Mouse (Mus musculus) mouse embryonic stem cell (cell line): ENCODE results near the gene Leap2.
"Not testable (repeated sequence)": the region's sequence is repeated elsewhere in the genome, so short reads cannot be mapped to it uniquely, and the experiment has no call there.

Experiments used
- in situ Hi-C, 2 experiments: fragments of 300-500 bp; cut with MboI; formaldehyde crosslinking; loops; 1 replicate in 1 of 2; 3 replicates in 1 of 2; pipeline ENCODE4 v1.14.3; 2019 to 2020; ENCODE audit warnings: low sequenced_read_pairs in 2 of 2, low pct_unique_long_range_greater_than_20kb in 1 of 2, mixed read lengths in 1 of 2; ENCODE audit not compliant: unreplicated experiment in 1 of 2

Gene Leap2

DNA sequence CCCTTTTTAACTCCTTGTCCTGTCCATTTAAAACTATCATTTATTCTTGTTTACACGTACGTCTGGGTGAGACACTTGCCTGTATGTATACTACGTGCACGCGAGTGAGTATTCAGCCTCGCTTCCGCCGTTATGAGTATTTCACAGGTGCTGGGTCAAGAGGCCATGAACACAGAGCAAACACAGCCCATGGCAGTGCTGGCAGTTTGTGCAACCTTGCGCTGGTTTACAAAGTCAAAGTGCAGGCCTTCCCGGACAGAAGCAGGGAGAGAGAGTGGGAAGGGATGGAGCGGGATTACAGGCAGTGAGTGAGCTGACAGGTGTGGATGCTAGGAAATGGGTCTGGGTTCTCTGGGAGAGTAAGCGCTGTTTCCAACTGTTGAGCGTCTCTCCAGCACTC, 23.2 kb upstream of the Leap2 start:
- in situ Hi-C loops = no loop called here

DNA sequence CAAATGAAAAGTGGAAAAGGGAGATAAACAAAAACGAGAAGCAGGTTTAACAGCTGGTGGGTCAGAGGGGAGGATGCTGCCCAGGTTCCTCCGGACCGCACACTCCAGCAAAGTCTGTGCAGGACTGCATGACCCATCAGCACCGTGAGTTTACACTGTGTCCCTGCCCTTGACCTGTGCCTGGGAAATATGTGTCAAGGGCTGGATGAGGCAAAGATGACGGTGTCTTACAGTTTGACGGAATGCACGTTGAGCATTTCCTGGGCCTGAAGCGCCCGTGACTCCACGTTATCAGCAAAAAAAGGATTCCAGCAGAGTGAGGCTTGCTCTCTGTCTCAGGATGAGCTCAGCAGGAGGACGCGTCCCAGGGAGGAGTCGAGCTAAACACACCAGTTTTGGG, 22.6 kb upstream of the Leap2 start:
- in situ Hi-C loops = no loop called here

DNA sequence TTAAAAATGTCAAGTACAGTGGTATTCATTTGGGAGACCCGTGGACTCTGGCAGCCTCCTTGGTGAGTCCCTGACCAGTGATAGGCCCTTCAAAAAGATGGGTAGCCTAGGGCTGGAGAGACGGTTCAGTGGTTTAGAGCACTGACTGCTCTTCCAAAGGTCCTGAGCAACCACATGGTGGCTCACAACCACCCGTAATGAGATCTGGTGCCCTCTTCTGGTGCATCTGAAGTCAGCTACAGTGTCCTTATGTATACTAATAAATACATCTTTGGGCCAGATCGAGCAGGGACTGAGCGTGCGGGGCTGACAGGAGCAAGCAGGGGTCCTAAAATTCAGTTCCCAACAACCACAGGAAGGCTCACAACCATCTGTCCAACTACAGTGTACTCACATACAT, 20.9 kb upstream of the Leap2 start:
- in situ Hi-C loops = no loop called here

DNA sequence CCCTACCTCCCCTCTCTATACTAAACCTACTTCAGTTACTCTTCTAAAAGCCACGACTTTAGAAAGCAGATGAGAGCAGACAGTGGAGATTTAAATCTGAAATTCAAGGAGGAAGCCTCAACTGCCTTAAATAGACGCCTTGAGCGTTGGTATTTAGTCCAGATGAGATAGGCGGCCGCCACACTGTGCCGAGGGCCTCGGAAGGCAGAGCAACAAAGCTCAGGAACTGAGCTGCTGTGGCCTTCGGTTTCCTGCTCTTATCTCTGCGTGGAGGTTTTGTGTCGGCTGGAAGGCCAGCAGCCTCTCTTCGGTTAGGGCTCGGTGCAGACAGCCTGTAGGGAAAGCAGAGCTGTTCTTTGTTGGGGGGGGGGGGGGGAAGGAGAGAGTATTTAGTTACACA, 19.0 kb upstream of the Leap2 start:
- in situ Hi-C loops = no loop called here

DNA sequence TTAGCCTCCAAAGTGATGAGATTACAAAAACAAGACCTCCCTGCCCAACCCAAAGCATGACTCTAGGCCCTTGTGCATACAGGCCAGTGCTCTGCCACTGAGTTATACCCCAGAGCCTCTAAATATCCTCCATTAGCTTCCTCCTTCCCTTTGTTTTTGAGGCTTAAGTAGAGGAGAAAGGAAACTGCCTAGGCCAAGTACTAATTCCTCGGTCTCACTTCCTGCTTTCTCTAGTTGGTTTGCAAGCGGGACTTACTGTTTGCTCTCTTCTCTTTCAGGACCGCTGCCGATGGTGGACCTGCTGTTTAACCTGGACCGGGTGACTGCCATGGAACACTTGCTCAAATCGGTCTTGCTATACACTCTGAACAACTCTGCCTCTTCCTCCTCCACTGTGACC, 13.4 kb upstream of the Leap2 start:
- in situ Hi-C loops = no loop called here

DNA sequence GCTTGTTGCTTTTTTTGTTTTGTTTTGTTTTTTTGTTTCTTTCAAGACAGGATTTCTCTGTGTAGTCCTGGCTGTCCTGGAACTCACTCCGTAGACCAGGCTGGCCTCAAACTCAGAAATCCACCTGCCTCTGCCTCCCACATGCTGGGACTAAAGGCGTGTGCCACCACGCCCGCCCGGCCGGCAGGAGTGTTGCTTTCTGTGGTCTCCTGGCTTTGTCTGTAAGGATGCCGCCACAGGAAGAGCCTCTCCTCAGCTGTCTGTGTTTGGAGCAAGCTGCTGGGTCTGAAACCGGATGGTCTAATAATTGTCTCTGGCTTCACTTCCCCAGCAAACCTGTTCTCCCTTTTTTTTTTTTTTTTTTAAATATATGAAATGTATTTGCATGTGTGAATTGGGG, 12.5 kb upstream of the Leap2 start:
- in situ Hi-C loops = no loop called here

DNA sequence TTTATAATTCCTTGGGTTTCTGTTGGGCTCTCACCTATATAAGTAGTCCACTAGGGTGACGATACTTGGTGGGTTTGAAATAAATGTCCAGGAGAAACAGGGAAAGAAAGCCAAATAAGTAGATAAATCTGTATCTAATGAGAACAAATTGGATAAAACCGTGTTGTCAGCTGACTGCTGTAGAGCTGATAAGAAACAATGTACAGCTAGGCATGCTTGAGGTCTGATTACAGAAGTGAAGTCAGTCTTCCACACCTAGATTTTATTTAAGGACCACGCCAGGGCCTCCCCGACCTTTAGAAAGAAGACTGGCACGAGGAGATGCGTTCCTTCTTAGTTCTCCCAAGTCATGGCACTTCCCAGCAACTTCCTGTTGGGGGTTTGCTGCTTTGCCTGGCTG, 10.1 kb upstream of the Leap2 start:
- in situ Hi-C loops = no loop called here

DNA sequence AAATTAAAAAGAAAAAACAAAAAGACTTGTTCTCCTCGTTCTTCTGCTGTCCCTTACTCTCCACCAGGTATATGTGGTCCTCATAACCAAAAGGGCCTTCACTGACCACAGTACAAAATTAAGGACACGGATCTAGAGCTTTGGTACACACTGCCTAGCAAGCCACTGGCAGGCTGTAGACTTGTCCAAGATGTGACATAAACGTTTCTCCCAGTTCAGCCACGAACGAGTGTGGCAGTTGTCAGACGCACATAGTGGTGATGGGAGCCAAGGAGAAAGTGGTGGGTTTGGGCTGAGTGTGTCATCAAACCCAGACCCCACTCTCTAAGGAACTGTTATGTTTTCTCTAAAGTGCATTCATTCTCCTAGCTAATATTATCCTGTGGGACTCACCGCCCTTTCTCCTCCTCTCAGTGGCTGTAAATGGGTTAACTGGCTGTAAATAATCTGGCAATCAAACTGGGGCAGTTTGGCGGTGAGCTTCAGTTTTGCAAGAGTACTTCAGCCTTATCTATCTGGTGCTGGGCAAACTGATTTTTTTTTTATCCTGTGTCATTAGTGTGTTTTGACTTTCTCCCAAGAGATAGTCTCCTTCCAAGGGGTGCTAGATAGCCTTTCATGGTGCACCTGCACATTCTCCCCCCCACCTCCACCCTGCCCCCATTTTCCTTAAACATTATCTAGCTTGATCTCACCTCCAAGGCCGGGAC, 8.5 kb upstream of the Leap2 start:
- in situ Hi-C loops = no loop called here

DNA sequence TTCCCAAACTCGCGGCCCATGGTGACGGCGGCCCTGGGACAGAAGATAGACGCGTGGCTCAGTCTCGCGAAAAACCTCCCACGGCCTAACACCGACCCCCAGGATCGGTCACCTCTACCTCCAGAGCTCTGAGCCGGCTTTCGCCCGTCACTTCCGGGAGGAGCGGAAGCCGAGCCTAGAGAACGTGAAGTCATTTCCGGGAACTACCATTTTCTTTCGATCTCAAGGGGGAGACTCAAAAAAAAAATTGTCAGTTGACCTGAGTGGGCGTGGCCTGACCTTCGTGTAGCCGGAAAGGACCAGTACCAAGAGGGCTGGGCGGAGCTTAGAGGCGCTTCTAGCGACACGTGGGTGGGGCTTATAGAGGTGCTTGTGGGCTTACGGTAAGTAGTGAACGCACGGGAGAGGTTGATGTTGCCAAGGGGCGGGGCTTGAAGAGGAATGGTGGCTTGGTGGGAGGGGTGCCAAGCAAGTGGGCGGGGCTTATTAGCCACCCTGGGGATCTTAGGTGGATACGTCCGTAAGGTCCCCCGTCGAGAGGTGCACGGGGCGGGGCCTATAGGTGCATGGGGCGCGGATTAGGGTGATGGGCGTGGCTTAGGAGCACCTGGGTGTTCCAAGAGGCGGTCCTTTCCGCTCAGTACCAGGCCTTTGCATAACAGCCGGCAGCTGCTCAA, 7.8 kb upstream of the Leap2 start, which contains the start of the genes Uqcrq and Gdf9:
Uqcrq (minus strand) TSS at position 162 of the 677 bp plus-strand sequence.
Gdf9 (plus strand) TSS at position 354 of the 677 bp plus-strand sequence.
- in situ Hi-C loops = no loop called here

DNA sequence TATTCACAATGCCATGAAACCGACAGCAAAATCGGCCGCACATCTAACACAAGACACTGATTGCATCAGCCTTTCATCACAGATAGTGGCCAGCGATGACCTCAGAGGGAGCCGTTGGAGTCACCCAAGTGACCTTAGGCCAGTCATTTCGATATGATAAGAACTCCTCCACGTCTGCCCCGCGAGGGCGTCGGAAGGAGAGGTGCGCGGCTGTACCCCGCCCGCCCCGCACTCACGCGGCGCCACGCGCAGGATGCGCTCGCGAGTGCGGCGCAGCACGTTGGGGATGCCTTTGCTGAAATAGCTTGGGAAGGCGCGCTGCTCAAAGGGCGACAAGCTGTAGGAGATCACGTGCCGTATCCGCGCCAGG, 7.3 kb upstream of the Leap2 start:
- in situ Hi-C loops = no loop called here

DNA sequence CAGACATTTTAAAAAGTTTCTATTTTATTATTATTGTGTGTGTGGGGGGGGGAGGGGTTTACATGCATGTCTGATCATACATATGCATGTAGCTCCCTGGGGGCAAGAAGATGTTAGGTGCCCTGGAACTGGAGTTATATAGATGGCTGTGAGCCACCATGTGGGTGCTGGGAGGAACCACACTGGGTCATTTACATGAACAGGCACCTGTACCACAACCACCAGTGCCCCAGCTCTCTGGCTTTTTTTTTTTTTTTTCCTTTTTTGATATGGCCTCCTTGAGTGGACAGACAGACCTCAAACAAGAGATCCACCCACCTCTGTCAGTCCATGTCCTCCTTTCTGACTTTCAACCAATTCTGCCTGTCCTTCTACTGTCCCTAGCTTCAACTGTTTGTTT, 6.2 kb upstream of the Leap2 start:
- in situ Hi-C loops = no loop called here

DNA sequence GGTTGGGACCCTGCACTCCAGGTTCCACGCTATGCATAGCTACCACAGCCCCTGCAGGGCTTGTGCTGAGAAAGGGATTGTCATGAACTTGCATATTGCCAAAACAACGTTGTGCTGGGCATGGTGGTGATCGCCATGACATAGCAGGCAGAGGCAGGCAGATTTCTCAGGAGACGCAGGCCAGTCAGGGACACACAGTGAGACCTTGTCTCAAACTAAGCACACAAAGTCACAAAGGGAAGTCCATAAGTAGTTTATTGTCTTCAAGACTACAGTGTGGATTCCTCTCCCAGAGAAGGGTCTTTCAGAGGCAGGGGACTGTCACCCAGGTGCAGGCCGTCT, 5.7 kb upstream of the Leap2 start:
- in situ Hi-C loops = no loop called here

DNA sequence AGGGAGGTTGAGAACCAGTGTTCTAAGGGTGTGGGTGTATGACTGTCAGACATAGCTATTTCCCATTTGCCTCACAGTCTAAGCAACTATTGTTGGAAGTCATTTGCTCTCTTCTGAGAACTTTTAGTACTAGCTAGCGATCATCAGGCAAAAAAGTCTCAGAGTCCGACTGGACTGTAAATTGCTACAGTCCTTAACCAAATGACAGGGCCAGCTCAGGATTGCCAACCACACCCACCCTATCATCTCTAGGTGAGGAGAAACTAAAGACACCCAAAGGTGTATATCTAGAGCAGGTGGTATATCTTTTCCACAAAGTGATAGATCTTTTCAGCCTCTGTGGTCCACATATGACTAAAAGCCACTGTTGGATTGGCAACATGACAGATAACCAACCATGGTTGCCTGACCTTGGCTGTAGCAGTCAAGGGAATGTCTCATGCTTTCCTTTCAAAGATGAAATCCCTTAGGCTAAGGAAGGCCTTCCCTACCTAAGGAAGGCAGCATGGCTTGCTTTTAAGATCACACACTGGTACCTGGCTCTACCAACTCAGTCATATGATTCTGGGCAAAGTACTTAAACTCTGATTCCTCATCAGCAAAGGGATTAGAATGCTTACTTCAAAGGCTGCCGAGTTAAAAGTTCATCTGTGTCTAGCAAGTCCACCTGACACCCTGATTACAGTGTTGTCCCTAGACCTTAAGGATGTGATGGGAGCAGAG, 5.2 kb upstream of the Leap2 start:
- in situ Hi-C loops = no loop called here

DNA sequence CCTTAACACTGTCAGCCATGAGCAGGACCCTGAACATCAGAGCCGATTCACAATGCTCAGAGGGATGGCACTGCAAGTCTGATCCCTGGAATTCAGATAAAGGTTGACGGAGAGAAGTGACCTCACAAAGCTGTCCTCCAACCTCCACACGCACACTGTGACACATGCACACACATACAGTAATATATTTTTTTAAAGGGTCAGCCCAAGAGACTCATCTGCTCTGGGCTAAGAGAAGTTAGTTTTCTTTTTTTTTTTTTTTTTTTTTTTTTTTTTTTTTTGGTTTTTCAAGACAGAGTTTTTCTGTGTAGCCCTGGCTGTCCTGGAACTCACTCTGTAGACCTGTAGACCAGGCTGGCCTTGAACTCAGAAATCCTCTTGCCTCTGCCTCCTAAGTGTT, 3.9 kb upstream of the Leap2 start:
- in situ Hi-C loops = not testable (repeated sequence)

DNA sequence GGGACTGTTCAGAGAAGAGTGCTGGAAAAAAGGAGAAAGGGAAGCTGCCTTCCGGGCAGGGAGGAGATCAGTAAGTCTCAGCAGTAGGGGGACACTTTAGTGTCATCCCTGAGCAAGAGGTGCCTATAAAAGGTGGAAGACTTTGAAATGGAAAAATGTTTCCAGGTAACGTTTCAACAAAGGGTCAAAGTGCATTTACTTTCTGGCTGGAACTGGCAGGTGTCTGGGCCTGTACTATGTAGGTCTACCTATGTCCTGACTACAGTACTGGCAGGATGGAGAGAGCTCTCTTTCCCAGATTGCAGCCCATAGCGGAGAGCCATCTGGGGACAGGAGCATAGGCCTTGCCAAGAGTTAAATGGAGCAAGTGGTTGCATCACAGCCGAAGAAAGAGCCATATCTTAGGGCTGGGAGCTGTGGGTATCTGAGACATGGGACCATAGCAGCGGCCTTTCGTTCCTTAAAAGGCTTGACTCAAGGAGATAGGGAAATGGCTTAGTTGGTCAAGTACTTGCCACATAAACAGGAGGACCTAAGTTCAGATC, 2.8 kb upstream of the Leap2 start:
- in situ Hi-C loops = no loop called here

DNA sequence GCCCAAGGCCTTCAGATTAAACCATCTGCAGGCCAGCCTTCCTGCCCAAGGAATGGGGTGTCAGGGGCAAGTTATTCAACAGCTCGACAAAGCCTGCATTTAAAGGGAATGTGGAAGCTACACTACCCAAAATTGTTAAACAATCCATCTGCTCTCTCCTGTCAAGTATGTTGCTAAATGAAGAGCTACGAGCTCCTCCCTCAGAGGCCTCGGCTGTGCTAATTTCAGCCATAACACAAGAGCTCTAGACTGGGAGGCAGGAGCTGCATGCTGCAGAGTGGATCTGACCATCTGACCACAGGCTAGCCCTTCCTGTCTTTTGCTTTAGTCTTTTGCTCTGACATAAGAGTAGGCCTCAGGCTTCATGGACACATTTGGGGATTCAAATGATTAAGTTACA, 2.3 kb upstream of the Leap2 start:
- in situ Hi-C loops = no loop called here

DNA sequence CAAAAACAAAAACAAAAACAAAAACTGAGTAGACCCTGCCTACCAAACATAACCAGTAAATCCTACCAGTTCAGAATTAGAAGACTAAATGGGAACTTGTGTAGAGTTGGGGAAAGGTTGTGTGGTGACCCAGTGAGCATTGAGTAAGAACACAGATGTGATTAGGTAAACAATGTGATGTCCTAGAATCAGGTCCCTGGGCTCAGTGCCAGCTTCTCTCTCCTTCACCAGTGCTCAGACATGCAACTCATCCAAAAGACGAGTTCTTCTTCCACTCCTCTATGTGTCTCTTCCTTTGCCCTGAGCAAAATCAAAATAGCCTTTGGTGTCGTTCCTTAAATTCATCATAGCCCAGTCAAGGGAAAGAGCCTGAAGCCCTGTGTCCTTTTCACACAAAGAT, 1.9 kb upstream of the Leap2 start:
- in situ Hi-C loops = no loop called here

DNA sequence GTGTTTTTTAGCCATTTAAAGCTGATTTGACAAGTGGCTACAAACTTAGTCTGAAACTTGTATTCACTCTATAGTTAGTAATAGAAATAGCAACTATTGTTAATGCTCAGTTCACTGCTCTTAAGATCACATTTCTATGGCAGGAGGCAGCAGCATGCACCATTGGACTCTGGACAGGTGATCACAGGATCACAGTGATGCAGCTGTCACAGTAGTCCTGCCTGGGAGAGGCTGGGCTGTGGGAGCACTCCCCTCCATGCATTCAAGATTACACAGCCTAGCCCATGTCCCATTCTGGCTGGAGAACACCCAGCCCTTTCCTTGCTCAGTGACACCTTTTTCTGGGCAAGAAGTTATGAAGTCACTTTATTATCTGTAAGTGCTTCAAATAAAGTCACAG, 4.9 kb downstream of the Leap2 start:
- in situ Hi-C loops = no loop called here

DNA sequence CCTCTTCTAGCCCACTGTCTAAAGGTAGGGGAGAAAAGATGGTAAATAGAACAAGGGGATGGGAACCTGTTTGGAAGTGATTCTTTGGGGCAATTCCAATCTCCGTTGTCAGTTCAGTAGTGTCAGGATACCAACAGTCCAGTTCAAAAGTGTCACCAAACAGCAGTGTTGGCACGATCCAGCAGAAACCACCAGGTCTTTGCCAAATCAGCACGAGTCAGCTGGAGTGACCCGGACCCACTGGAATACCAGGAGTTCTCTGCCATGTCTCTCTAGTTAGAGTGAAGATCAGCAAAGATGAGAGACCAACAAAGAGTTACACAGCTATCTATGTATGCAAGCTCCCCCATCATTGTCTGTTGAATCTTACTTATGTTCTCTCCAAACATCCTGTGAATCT, 9.1 kb downstream of the Leap2 start:
- in situ Hi-C loops = no loop called here

DNA sequence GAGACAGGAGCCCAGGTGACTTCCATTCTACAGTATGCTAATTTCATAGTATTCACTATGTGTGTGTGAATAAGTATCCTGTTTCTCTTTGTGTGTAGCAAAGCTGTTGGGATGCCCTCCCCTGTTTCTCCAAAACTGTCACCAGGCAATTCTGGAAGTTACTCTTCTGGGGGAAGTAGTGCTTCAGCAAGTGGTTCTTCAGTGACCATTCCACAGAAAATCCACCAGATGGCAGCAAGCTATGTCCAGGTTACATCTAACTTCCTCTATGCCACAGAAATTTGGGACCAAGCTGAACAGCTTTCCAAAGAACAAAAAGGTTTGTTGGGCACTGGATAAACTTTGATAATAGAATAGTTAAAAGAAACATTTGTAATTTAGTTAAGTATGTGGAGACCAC, 11.2 kb downstream of the Leap2 start:
- in situ Hi-C loops = no loop called here
